Mouse (Mus musculus) lung, postnatal 14 days (tissue): Measurements from ENCODE around the gene Galnt7.
A peak's percentile ranks its signal among the peaks of the same experiment; 100 is the strongest.
"Not testable (repeated sequence)": the region's sequence is repeated elsewhere in the genome, so short reads cannot be mapped to it uniquely, and the experiment has no call there.

Experiments used
- DNase-seq: peaks from one replicate; pipeline ENCODE4 v3.0.0; 2021

Gene Galnt7

DNA sequence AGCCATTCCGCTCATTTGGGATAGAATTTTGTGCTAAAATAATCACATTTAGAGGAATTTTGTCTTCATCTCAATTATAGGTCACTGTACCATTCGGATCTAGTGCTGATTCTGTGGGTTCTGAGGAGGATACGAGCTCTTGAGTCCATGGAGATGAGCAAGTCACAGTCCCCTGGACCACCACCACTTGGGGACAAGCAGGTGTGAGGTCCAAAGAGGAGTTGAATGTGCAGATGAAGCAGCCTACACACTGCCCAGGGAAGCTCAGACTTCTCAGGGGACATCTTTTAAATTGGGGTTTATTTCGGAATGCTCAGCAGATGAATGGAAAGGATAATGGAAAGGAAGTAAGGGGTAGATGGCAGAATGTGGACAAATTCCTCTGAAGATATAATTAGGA is 119.7 kb downstream of the Galnt7 start:
- no peak for DNase-seq

DNA sequence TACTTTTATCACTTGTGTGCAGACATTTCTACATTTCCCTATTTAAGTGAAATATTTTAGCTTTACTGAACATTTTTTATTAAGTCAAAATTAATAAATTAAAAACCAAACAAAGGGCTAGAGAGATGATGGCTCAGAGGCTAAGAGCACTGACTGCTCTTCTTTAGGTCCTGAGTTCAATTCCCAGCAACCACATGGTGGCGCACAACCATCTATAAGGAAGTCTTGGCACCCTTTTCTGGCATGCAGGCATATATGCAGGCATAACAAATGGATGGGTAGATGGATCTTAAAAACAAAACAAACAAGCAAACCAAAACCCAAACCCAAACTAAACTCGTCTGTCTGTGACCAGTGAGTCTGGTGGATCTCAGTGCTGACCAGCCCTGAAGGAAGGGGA is 120.6 kb downstream of the Galnt7 start:
- no peak for DNase-seq

DNA sequence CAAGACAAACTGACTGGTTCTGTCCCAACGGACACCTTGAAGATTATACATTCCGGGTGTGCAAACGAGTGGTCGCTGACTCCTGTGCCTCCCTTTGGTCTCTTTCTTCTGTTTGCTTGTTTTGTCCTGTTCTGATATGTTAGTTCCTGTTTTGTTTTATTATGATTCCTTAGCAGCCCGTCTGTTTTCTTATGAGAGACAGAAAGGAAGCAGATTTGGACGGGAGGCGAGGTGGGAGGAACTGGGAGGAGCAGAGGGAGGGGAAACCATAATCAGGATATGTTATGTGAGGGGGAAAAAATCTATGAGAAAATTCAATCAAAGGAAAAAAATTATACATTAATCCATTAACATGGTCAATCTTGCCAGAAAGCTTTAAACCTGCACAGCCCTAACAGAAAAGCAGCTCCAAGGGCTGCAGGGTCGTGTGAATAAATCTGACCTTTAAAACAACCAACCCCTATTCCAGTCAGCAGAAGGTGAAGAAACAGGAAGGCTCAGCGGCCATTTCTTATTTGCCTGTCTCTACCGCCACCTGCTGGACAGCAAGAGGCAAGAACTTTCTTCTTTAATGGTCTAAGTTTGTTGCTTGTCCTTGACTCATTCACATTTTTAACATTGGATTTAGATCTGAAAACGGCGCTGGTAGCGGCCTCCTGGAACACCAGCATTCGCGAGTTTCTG is 122.0 kb downstream of the Galnt7 start:
- peak; percentile 91 for DNase-seq

GRCm38 (mm10) chr8:57530238-57530637 is 122.6 kb downstream of the Galnt7 start:
- DNase-seq: peak; percentile 7

GRCm38 (mm10) chr8:57528036-57528435 is 124.8 kb downstream of the Galnt7 start:
- DNase-seq: no peak

- DNase-seq: no peak
Measured at GRCm38 (mm10) chr8:57520186-57520786, 132.5 kb downstream of the Galnt7 start.

- no peak for DNase-seq
Measured at GRCm38 (mm10) chr8:57517723-57518122, 135.1 kb downstream of the Galnt7 start.

- DNase-seq: not testable (repeated sequence)
Measured at GRCm38 (mm10) chr8:57516685-57517084, 136.1 kb downstream of the Galnt7 start.

DNA sequence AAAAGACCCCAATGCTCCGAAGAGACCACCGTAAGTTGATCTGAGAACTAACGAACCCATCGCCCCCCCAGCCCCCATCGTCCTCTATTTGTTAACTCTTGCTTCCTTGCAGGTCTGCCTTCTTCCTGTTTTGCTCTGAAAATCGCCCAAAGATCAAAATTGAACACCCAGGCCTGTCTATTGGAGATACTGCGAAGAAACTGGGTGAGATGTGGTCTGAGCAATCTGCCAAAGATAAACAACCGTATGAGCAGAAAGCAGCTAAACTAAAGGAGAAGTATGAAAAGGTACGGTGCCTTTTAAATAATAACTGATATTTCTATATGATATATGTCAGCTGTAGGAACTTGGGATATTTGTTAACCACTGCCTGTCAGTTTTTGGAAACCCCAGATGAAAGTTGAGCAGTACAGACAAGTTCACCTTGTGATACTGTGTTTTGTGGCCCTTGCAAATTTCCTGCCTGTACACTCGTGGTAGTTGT is 139.6 kb downstream of the Galnt7 start:
- DNase-seq: not testable (repeated sequence)

DNA sequence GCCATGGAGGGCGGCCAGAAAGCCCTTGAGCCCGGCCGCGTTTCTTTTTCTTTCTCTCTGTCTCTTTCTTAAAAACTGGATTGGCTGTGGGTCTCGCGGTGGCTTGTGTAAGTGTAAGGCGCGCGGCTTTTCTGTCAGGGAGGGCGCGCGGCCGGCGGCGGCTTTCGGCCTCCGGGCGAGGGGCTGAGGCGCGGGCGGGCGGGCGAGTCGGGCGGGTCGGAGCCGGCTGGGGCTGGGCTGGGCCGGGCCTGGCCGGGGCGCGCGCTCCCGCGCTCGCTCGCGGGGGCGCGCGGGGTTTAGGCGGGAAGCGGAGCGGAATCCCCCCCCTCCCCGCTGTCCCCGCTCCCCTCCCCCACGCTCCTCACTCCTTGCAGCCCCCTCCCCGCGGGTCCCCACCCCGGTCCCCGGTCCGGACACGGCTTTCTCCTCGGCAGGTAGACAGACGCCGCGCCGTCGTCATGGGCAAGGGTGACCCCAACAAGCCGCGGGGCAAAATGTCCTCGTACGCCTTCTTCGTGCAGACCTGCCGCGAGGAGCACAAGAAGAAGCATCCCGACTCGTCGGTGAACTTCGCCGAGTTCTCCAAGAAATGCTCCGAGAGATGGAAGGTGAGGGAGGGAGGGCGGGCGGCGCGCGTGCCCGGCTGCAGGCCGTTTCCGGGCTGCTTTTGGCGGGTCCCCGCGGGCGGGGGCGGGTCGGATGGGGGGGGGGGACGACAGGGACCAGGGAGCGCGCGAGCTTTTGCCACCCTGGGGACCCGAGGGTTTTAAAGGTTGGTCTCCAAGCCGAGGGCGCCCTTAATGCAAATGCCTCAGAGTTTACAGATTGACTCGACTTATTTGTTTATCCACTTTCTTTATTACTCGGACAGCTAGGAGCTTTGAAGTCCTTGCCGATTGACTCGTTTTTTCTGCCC is 140.4 kb downstream of the Galnt7 start:
- DNase-seq: no peak

- DNase-seq: peak; percentile 99
Measured at GRCm38 (mm10) chr8:57511316-57512118, 141.3 kb downstream of the Galnt7 start, which contains the start of gene Hmgb2. Gene Hmgb2 (plus strand): TSS chr8:57511907.

DNA sequence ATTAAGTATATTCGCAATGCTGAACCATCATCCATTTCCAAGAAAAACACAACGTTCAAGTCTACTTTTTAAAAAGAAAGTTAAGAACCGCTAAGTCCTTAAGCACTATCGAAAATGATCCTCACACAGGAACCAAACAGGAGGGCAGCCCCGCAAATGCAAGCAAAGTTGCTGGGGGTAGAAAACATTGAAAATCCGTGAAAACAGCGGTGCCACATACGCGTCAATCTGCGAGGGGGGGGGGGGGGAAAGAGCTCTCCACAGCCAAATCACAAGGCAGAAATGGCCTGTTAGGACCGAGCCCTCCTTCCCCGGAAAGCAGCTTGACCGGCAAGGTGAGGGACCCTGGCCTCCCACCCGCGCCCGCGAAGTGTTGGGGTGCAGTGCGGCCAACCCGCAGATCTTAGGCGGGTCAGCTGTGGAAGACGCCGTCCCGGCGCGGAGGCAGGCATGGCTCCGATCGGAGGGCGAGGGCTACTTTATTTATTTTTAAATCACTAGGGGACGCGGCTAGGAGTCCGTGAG is 142.0 kb downstream of the Galnt7 start:
- DNase-seq: no peak

DNA sequence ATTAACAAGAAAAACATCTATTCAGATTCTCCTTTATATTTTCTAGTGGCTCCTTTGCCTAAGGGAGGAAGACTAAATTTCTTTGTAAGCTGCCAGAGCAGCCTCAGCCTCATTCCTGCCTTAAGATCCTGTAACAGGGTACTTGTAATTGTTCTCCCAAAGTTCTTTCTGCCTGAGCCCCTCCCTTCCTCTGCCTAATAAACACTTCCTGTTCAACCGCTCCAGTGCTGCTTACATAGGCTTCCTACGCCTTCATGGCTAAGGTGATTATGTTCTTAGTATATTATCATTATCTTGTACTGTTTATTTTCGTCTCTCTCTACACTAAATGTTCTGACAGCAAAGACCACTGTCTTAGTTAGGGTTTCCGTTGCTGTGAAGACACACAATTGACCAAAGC is 144.2 kb downstream of the Galnt7 start:
- no peak for DNase-seq

DNA sequence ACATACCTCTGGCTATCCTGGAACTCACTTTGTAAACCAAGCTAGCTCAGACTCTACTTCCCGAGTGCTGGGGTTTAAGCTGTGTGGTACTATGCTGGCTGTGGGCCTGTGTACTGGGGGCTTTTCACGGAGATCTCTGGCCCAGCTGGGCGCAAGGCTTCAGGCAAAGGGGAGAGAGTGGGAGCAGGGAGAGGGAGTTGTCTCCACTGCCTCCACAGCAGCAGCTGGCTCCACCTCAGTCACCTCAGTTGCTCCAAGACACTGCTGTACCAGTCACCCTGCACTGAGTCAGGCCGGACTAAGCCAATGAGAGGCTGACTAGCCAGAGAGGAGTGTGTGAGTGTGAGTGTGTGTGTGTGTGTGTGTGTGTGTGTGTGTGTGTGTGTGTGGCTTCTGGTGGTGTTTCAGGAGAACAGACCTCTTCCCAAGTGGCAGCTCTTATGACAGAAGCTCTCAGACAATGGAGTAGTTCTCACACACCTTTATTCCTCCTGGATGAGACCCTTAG is 145.2 kb downstream of the Galnt7 start:
- no peak for DNase-seq

DNA sequence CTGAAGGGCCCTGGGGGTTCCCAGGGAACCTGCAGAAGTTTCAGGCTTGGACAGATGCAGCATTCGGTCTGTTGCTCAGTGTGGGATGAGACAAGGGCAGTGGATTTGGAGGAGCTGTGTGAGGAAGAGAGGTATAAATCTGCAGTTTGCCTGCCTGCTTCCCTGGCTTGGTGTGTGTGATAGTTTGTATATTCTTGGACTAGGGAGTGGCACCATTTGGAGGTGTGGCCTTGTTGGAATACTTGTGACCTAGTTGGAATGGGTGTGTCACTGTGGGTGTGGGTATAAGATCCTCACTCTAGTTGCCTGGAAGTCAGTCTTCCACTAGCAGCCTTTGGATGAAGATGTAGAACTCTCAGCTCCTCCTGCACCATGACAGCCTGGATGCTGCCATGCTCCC is 147.3 kb downstream of the Galnt7 start:
- not testable (repeated sequence) for DNase-seq

DNA sequence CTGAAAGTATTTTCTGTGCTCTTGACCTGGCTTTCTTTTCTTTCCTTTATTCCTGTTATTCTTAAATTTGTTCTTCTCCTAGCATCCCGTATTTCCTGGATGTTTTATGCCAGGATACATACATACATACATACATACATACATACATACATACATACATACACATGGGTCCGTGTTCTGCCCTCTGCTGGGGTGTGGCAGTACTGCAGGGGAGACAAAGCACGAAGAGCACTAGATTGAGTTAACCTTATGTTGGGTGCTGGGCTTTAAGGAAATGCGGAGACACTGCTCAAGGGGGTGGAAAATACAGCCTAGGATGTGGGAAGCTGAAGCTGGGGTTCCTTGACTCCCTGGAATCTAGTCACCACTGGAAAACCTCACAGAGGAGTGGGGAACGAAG is 149.2 kb downstream of the Galnt7 start:
- DNase-seq: peak; percentile 80

- DNase-seq: peak; percentile 63
Measured at GRCm38 (mm10) chr8:57498847-57499511, 153.9 kb downstream of the Galnt7 start.

DNA sequence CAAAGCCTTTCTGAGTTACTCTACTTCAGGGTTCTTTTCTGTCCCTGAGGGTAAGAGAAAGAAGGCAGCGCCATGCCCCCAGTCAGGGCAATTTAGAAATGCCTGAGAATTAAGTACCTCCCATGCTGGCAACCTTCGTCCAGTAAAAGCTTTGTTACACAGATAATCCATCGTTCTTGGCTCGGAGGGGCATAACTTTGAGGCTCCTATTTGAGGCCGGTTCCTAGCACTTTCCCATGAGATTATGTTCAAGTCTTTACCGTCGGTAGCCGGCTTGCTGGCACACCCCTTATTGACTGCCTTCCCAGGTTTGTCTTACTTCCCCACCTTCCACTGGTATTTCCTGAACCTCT is 154.4 kb downstream of the Galnt7 start:
- no peak for DNase-seq

GRCm38 (mm10) chr8:57491873-57492272 is 161.0 kb downstream of the Galnt7 start:
- no peak for DNase-seq

DNA sequence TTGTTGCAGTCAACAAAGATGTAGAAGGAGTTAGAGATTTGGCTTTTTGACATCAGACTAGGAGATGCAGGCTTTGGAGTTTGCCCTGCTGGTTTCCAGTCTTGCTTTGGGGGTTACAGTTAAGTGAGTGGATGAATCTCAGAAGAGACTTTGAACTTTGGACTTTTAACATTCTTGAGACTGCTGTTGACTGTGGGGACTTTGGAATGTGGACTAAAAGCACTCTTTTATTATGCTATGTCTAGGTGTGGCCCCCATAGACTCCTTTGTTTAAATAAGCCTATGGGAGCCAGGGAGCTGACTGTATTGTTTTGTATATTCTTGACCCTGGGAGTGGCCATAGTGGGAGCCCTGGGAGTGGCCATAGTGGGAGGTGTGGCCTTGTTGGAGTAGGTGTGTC is 162.9 kb downstream of the Galnt7 start:
- no peak for DNase-seq

DNA sequence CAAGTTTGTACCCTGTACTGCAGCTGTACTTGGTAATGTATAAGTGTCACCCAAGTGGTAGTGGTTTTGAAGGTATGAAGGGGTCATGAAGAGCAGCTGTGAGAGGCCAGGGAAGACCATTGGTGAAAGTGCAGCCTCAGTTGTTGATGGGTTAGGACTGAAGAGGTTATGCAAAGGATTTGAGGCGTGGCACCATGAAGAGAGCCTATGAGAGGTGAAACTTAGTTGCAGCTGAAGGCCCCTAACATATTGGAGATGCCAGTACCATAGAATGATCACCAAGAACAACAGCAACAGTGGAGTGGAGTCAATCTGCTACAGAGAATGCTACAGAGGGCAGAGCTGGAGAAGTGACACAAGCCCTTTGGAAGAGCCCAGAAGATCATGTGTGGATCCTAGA is 163.5 kb downstream of the Galnt7 start:
- no peak for DNase-seq

- peak; percentile 66 for DNase-seq
Measured at GRCm38 (mm10) chr8:57488312-57488765, 164.5 kb downstream of the Galnt7 start.
